Comparison of ENCODE assay signal across 7 mouse cellular contexts in the genomic region with DNA sequence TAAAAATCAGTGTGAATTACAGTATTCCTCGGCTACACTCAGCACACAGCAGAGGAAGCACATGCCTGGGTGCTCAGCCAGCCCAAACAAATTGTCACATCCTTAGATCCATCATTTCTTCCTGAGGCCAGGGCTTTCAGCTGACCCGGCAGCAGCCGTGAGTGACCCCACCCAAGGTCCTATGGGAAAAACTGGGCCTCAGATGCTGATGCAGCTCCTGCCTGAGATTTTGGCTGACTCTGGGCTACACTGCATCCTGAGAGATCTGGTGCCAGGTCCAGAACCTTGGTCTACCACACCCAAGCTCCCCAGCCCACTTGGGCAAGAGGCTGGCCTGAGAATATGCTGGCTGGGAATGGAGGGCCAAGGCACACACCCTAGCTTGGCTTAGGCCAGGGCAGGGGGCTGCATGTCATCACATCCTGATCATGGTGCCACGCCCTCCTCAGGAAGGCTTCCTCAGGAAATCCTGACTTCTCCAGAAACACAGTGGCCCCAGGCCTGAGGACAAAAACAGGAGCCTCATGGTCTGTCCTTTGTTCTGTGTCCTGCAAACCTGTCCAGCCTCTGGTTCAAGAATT. TPM values are rescaled to one million over a fixed set of nuclear protein-coding genes. Genes with fewer than 3 reads are reported as not detected.
DNase-seq lines count a peak whose midpoint lies in the region; ATAC-seq and TF ChIP-seq lines count a peak whose summit lies in the region.

No protein-coding gene starts in this region.

- 76% methylated on average over 4 of the region's 4 CpGs for WGBS in embryonic facial prominence, embryonic 12.5 days
- 58% methylated on average over 4 of the region's 4 CpGs for WGBS in kidney, embryonic 15.5 days
- 51% methylated on average over 4 of the region's 4 CpGs for WGBS in lung, postnatal 0 days

- ATAC-seq in embryonic facial prominence, embryonic 12.5 days (ENCODE audit: insufficient number of reproducible peaks, insufficient read depth, low FRiP score, low TSS enrichment): peak; percentile 14; the same call in 1 of the 2 replicates
- peak; percentile 72 for ATAC-seq in kidney, embryonic 15.5 days (replicated peaks; ENCODE audit: low FRiP score)
- peak; percentile 97 for ATAC-seq in lung, postnatal 0 days
- ATAC-seq in frontal cortex, adult (ENCODE audit: low TSS enrichment): no peak

- no peak overlapping the region for H3K4me2 ChIP-seq in embryonic facial prominence, embryonic 12.5 days (replicated peaks)
- H3K4me2 ChIP-seq in kidney, embryonic 15.5 days: no peak overlapping the region
- H3K4me2 ChIP-seq in lung, postnatal 0 days (replicated peaks; ENCODE audit: low read depth, low read length): no peak overlapping the region

- no peaks in the 10 kb centered on the region for H3K27me3 ChIP-seq in embryonic facial prominence, embryonic 12.5 days
- no peaks in the 10 kb centered on the region for H3K27me3 ChIP-seq in kidney, embryonic 15.5 days
- H3K27me3 ChIP-seq in lung, postnatal 0 days (replicated peaks; ENCODE audit: insufficient read depth, low read length): no peaks in the 10 kb centered on the region

- no peak for TF ChIP-seq CTCF in lung, postnatal 0 days (IDR thresholded peaks at IDR 0.05)

- no peaks in the 10 kb centered on the region for H3K36me3 ChIP-seq in embryonic facial prominence, embryonic 12.5 days
- no peaks in the 10 kb centered on the region for H3K36me3 ChIP-seq in kidney, embryonic 15.5 days
- H3K36me3 ChIP-seq in lung, postnatal 0 days (ENCODE audit: insufficient read depth, low read length): no peaks in the 10 kb centered on the region

- no peaks in the 10 kb centered on the region for H3K9me3 ChIP-seq in embryonic facial prominence, embryonic 12.5 days
- no peaks in the 10 kb centered on the region for H3K9me3 ChIP-seq in kidney, embryonic 15.5 days (replicated peaks)
- H3K9me3 ChIP-seq in lung, postnatal 0 days (ENCODE audit: low read length): no peaks in the 10 kb centered on the region

- H3K27ac ChIP-seq in embryonic facial prominence, embryonic 12.5 days: peak overlapping the region; percentile 38; the same call in 1 of the 2 replicates
- H3K27ac ChIP-seq in kidney, embryonic 15.5 days: peak overlapping the region; percentile 71
- peak overlapping the region; percentile 85 for H3K27ac ChIP-seq in lung, postnatal 0 days (ENCODE audit: low read length)

- no peak overlapping the region for H3K4me3 ChIP-seq in embryonic facial prominence, embryonic 12.5 days
- H3K4me3 ChIP-seq in kidney, embryonic 15.5 days (replicated peaks): no peak overlapping the region
- H3K4me3 ChIP-seq in lung, postnatal 0 days (ENCODE audit: low read depth, low read length): no peak overlapping the region

- DNase-seq in heart, adult 8-10 months (ENCODE audit: low spot score): peak; percentile 91
- peak; percentile 65 for DNase-seq in lung, postnatal 0 days (ENCODE audit: low spot score)
- no peak for DNase-seq in embryo, embryonic 10 days (ENCODE audit: low spot score)
- no peak for DNase-seq in thymus, postnatal 25 days

- no peak overlapping the region for H3K9ac ChIP-seq in embryonic facial prominence, embryonic 12.5 days
- no peak overlapping the region for H3K9ac ChIP-seq in kidney, embryonic 15.5 days
- no peak overlapping the region for H3K9ac ChIP-seq in lung, postnatal 0 days (replicated peaks; ENCODE audit: low read depth)

- H3K4me1 ChIP-seq in embryonic facial prominence, embryonic 12.5 days: peaks cover 15% of the 10 kb centered on the region
- H3K4me1 ChIP-seq in kidney, embryonic 15.5 days: peaks cover 35% of the 10 kb centered on the region
- no peaks in the 10 kb centered on the region; the same call in 1 of the 2 replicates for H3K4me1 ChIP-seq in lung, postnatal 0 days (ENCODE audit: insufficient read depth, low read depth, low read length)

- peak; percentile 97 for TF ChIP-seq EP300 in lung, postnatal 0 days (IDR thresholded peaks at IDR 0.05)

RNA-seq across cellular contexts. Expression of gene Sash1, which starts 19.7 kb away (rescaled TPM):
- polyA plus RNA-seq in embryonic facial prominence, embryonic 12.5 days (2016; fragmentation: Nextera tagmentation; extraction: Ambion mirVana): 6.5 and 7.9 TPM in 2 replicates
- total RNA-seq in heart, adult 8-10 months (2022): 10 to 100 TPM; 22.3 to 26.1 (median 24.0) TPM
- polyA plus RNA-seq in kidney, embryonic 15.5 days (2015; fragmentation: Nextera tagmentation; extraction: Ambion mirVana): 5.1 and 5.7 TPM in 2 replicates
- 10.1 and 13.5 TPM in 2 replicates for polyA plus RNA-seq in lung, postnatal 0 days (2015; fragmentation: Nextera tagmentation; extraction: Ambion mirVana)

Comparison
In these comparisons a context has a peak if more than half of its experiments do, and no peak if none do; other contexts are left out.
1. DNase-seq: peak in heart, adult 8-10 months (single experiment) and lung, postnatal 0 days (single experiment); none in embryo, embryonic 10 days (single experiment) and thymus, postnatal 25 days (single experiment).
2. Peak in every context shown above with its lines, with median percentiles within 50 percentile points of each other: H3K27ac ChIP-seq.